Mouse (Mus musculus): ENCODE results near the gene Cep97. TPM values are rescaled to one million over a fixed set of nuclear protein-coding genes. Genes with fewer than 3 reads are reported as not detected.
"Not testable (repeated sequence)": the region's sequence is repeated elsewhere in the genome, so short reads cannot be mapped to it uniquely, and the experiment has no call there.

Gene Cep97
- polyA plus RNA-seq, 1 experiment = 4.7 TPM

GRCm38 (mm10) chr16:55950462-55950861 is 15.8 kb upstream of the Cep97 start:
- TF ChIP-seq FOSL1 (IDR thresholded peaks at IDR 0.05; ENCODE audit: insufficient read depth, low read length, poor library complexity, severe bottlenecking) (no peak), USF1 (IDR thresholded peaks at IDR 0.05; ENCODE audit: low read depth) (no peak), MYOD1 (IDR thresholded peaks at IDR 0.05; ENCODE audit: control insufficient read depth, insufficient read length, low read depth) (no peak), MAX (IDR thresholded peaks at IDR 0.05) (no peak), MYOG (IDR thresholded peaks at IDR 0.05; ENCODE audit: control insufficient read depth, extremely low read depth, insufficient read length) (no peak), CTCF (IDR thresholded peaks at IDR 0.05; ENCODE audit: control insufficient read depth, insufficient read depth, insufficient read length) (no peak), CEBPB (IDR thresholded peaks at IDR 0.05; ENCODE audit: low read depth) (no peak)

GRCm38 (mm10) chr16:55948963-55949362 is 14.3 kb upstream of the Cep97 start:
- H3K79me2 ChIP-seq (ENCODE audit: control insufficient read depth, insufficient read depth) = no peaks in the 10 kb centered on the region
- no peak overlapping the region for H3K4me3 ChIP-seq (ENCODE audit: insufficient read depth, poor library complexity, severe bottlenecking)
- no peaks in the 10 kb centered on the region for H3K36me3 ChIP-seq (ENCODE audit: control insufficient read depth, insufficient read depth)
- H3ac ChIP-seq (ENCODE audit: control insufficient read depth, insufficient read length, low read depth) = no peak overlapping the region
- H3K79me3 ChIP-seq (ENCODE audit: low read depth) = no peaks in the 10 kb centered on the region
- TF ChIP-seq MYOG (IDR thresholded peaks at IDR 0.05; ENCODE audit: control insufficient read depth, extremely low read depth, insufficient read length) = no peak
- TF ChIP-seq CTCF (IDR thresholded peaks at IDR 0.05; ENCODE audit: control insufficient read depth, insufficient read depth, insufficient read length) = no peak
- TF ChIP-seq MYOD1 (IDR thresholded peaks at IDR 0.05; ENCODE audit: control insufficient read depth, insufficient read length, low read depth) = no peak
- no peak for TF ChIP-seq USF1 (IDR thresholded peaks at IDR 0.05; ENCODE audit: low read depth)
- no peak for TF ChIP-seq MAX (IDR thresholded peaks at IDR 0.05)
- TF ChIP-seq FOSL1 (IDR thresholded peaks at IDR 0.05; ENCODE audit: insufficient read depth, low read length, poor library complexity, severe bottlenecking) = no peak
- no peak for TF ChIP-seq CEBPB (IDR thresholded peaks at IDR 0.05; ENCODE audit: low read depth)
- H3K27me3 ChIP-seq (ENCODE audit: control insufficient read depth, insufficient read depth, insufficient read length) = no peaks in the 10 kb centered on the region

More at GRCm38 (mm10) chr16:55950462-55950861, 15.8 kb upstream of the Cep97 start:
- Histone ChIP-seq H3K4me3 (ENCODE audit: insufficient read depth, poor library complexity, severe bottlenecking) (no peak overlapping the region), H3K36me3 (ENCODE audit: control insufficient read depth, insufficient read depth) (no peaks in the 10 kb centered on the region), H3K79me3 (ENCODE audit: low read depth) (no peaks in the 10 kb centered on the region), H3K27me3 (ENCODE audit: control insufficient read depth, insufficient read depth, insufficient read length) (no peaks in the 10 kb centered on the region), H3K79me2 (ENCODE audit: control insufficient read depth, insufficient read depth) (no peaks in the 10 kb centered on the region), H3ac (ENCODE audit: control insufficient read depth, insufficient read length, low read depth) (no peak overlapping the region)

GRCm38 (mm10) chr16:55947876-55948410 is 13.3 kb upstream of the Cep97 start:
- not testable (repeated sequence) for H3K36me3 ChIP-seq (ENCODE audit: control insufficient read depth, insufficient read depth); H3ac ChIP-seq (ENCODE audit: control insufficient read depth, insufficient read length, low read depth); H3K79me2 ChIP-seq (ENCODE audit: control insufficient read depth, insufficient read depth); H3K27me3 ChIP-seq (ENCODE audit: control insufficient read depth, insufficient read depth, insufficient read length); H3K4me3 ChIP-seq (ENCODE audit: insufficient read depth, poor library complexity, severe bottlenecking); H3K79me3 ChIP-seq (ENCODE audit: low read depth)

GRCm38 (mm10) chr16:55947266-55947665 is 12.6 kb upstream of the Cep97 start:
- TF ChIP-seq MYOD1 (IDR thresholded peaks at IDR 0.05; ENCODE audit: control insufficient read depth, insufficient read length, low read depth) = no peak
- TF ChIP-seq MAX (IDR thresholded peaks at IDR 0.05) = no peak
- TF ChIP-seq USF1 (IDR thresholded peaks at IDR 0.05; ENCODE audit: low read depth) = no peak
- TF ChIP-seq FOSL1 (IDR thresholded peaks at IDR 0.05; ENCODE audit: insufficient read depth, low read length, poor library complexity, severe bottlenecking) = no peak
- TF ChIP-seq MYOG (IDR thresholded peaks at IDR 0.05; ENCODE audit: control insufficient read depth, extremely low read depth, insufficient read length) = no peak
- TF ChIP-seq CTCF (IDR thresholded peaks at IDR 0.05; ENCODE audit: control insufficient read depth, insufficient read depth, insufficient read length) = no peak
- no peak for TF ChIP-seq CEBPB (IDR thresholded peaks at IDR 0.05; ENCODE audit: low read depth)
- H3K27me3 ChIP-seq (ENCODE audit: control insufficient read depth, insufficient read depth, insufficient read length) = no peaks in the 10 kb centered on the region
- no peaks in the 10 kb centered on the region for H3K79me3 ChIP-seq (ENCODE audit: low read depth)
- no peak overlapping the region for H3ac ChIP-seq (ENCODE audit: control insufficient read depth, insufficient read length, low read depth)
- H3K79me2 ChIP-seq (ENCODE audit: control insufficient read depth, insufficient read depth) = no peaks in the 10 kb centered on the region
- H3K36me3 ChIP-seq (ENCODE audit: control insufficient read depth, insufficient read depth) = no peaks in the 10 kb centered on the region
- no peak overlapping the region for H3K4me3 ChIP-seq (ENCODE audit: insufficient read depth, poor library complexity, severe bottlenecking)

GRCm38 (mm10) chr16:55940781-55941180 is 6.1 kb upstream of the Cep97 start:
- no peak overlapping the region for H3K4me3 ChIP-seq (ENCODE audit: insufficient read depth, poor library complexity, severe bottlenecking)
- no peaks in the 10 kb centered on the region for H3K36me3 ChIP-seq (ENCODE audit: control insufficient read depth, insufficient read depth)

GRCm38 (mm10) chr16:55939703-55940102 is 5.0 kb upstream of the Cep97 start:
- H3K79me3 ChIP-seq (ENCODE audit: low read depth) = no peaks in the 10 kb centered on the region
- H3K4me3 ChIP-seq (ENCODE audit: insufficient read depth, poor library complexity, severe bottlenecking) = no peak overlapping the region
- H3K36me3 ChIP-seq (ENCODE audit: control insufficient read depth, insufficient read depth) = no peaks in the 10 kb centered on the region
- H3ac ChIP-seq (ENCODE audit: control insufficient read depth, insufficient read length, low read depth) = no peak overlapping the region
- no peaks in the 10 kb centered on the region for H3K79me2 ChIP-seq (ENCODE audit: control insufficient read depth, insufficient read depth)
- peaks cover 5% of the 10 kb centered on the region for H3K27me3 ChIP-seq (ENCODE audit: control insufficient read depth, insufficient read depth, insufficient read length)
- TF ChIP-seq CEBPB (IDR thresholded peaks at IDR 0.05; ENCODE audit: low read depth) (no peak), MYOG (IDR thresholded peaks at IDR 0.05; ENCODE audit: control insufficient read depth, extremely low read depth, insufficient read length) (no peak), MYOD1 (IDR thresholded peaks at IDR 0.05; ENCODE audit: control insufficient read depth, insufficient read length, low read depth) (no peak), FOSL1 (IDR thresholded peaks at IDR 0.05; ENCODE audit: insufficient read depth, low read length, poor library complexity, severe bottlenecking) (no peak), USF1 (IDR thresholded peaks at IDR 0.05; ENCODE audit: low read depth) (no peak), MAX (IDR thresholded peaks at IDR 0.05) (no peak), CTCF (IDR thresholded peaks at IDR 0.05; ENCODE audit: control insufficient read depth, insufficient read depth, insufficient read length) (no peak)

More at GRCm38 (mm10) chr16:55940781-55941180, 6.1 kb upstream of the Cep97 start:
- TF ChIP-seq CTCF (IDR thresholded peaks at IDR 0.05; ENCODE audit: control insufficient read depth, insufficient read depth, insufficient read length) (no peak), MYOD1 (IDR thresholded peaks at IDR 0.05; ENCODE audit: control insufficient read depth, insufficient read length, low read depth) (no peak), FOSL1 (IDR thresholded peaks at IDR 0.05; ENCODE audit: insufficient read depth, low read length, poor library complexity, severe bottlenecking) (no peak), MYOG (IDR thresholded peaks at IDR 0.05; ENCODE audit: control insufficient read depth, extremely low read depth, insufficient read length) (no peak), USF1 (IDR thresholded peaks at IDR 0.05; ENCODE audit: low read depth) (no peak), CEBPB (IDR thresholded peaks at IDR 0.05; ENCODE audit: low read depth) (no peak), MAX (IDR thresholded peaks at IDR 0.05) (no peak)
- Histone ChIP-seq H3ac (ENCODE audit: control insufficient read depth, insufficient read length, low read depth) (no peak overlapping the region), H3K27me3 (ENCODE audit: control insufficient read depth, insufficient read depth, insufficient read length) (peaks cover 5% of the 10 kb centered on the region), H3K79me3 (ENCODE audit: low read depth) (no peaks in the 10 kb centered on the region), H3K79me2 (ENCODE audit: control insufficient read depth, insufficient read depth) (no peaks in the 10 kb centered on the region)

Measured in C2C12 (cell line).